Mouse (Mus musculus): Measurements from ENCODE around the gene Mthfsd. TPM values are rescaled to one million over a fixed set of nuclear protein-coding genes. Genes with fewer than 3 reads are reported as not detected.

The Mthfsd gene
- total and polyA plus RNA-seq, 3 experiments: 46.1 to 62.6 TPM; not detected in 1

DNA sequence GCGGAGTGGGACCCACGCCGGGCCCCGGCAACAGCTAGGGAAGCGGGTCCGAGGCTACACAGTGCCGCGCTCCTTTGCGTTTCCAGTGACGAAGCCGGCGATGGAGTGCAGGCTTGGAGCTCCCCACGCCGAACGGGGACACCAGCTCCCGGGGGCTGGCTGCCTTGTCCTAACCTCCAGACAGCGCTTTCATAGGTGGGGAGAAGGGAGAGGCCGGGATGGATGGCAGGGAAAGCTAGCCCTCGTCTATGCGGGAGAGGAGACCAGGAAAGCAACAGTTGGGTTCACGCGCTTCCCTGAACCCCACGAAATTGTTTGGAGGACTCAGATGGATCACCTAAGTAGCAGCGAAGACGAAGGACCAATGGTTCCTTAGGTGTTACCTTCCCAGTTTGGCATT, 6.9 kb upstream of the Mthfsd start:
- TF ChIP-seq MEF2A (IDR thresholded peaks at IDR 0.05; ENCODE audit: extremely low read depth, insufficient replicate concordance, low read depth, low read length, poor library complexity, severe bottlenecking) (no peak), ZKSCAN1 (IDR thresholded peaks at IDR 0.05; ENCODE audit: low read depth, low read length) (no peak), NRF1 (IDR thresholded peaks at IDR 0.05; ENCODE audit: insufficient read depth, low read depth, low read length, poor library complexity, severe bottlenecking) (no peak), KAT2A (conservative IDR thresholded peaks at IDR 0.05; ENCODE audit: low read depth, low read length) (no peak), HCFC1 (IDR thresholded peaks at IDR 0.05; ENCODE audit: low read depth, low read length) (no peak), ZC3H11A (IDR thresholded peaks at IDR 0.05; ENCODE audit: low read depth, low read length) (no peak), BHLHE40 (IDR thresholded peaks at IDR 0.05; ENCODE audit: borderline replicate concordance, low read depth, low read length) (no peak), SIN3A (IDR thresholded peaks at IDR 0.05; ENCODE audit: low read length) (no peak), CHD1 (IDR thresholded peaks at IDR 0.05; ENCODE audit: low read depth, low read length) (no peak), USF2 (IDR thresholded peaks at IDR 0.05; ENCODE audit: borderline replicate concordance in 1 of 2, insufficient read depth in 1 of 2, low read depth in 1 of 2, low read length in 2 of 2) (no peak), NELFE (IDR thresholded peaks at IDR 0.05; ENCODE audit: low read depth, low read length) (no peak), ZMIZ1 (IDR thresholded peaks at IDR 0.05; ENCODE audit: low read depth, low read length) (no peak), MAX (IDR thresholded peaks at IDR 0.05; ENCODE audit: low read length) (no peak), MYC (IDR thresholded peaks at IDR 0.05; ENCODE audit: low read depth, low read length) (no peak), RCOR1 (IDR thresholded peaks at IDR 0.05; ENCODE audit: low read depth, low read length) (no peak), POLR2AphosphoS5 (IDR thresholded peaks at IDR 0.05; ENCODE audit: borderline replicate concordance, low read depth, low read length) (no peak)
- Histone ChIP-seq H3K9me3 (replicated peaks; ENCODE audit: insufficient read depth, low read length) (no peaks in the 10 kb centered on the region), H3K4me3 (ENCODE audit: control insufficient read depth in 1 of 2, insufficient read depth in 1 of 2, low read depth in 2 of 2, low read length in 2 of 2) (no peak overlapping the region), H3K4me1 (ENCODE audit: control insufficient read depth in 1 of 2, insufficient read depth in 2 of 2, low read length in 2 of 2) (peaks cover 3 to 13% of the 10 kb centered on the region in 2 experiments; a peak in 3 of 4 replicates), H3K9ac (ENCODE audit: control insufficient read depth, low read depth, low read length, poor library complexity, severe bottlenecking) (no peak overlapping the region), H3K27ac (ENCODE audit: control insufficient read depth, low read depth, low read length) (no peak overlapping the region), H3K36me3 (ENCODE audit: control insufficient read depth in 1 of 2, insufficient read depth in 2 of 2, low read length in 2 of 2) (peaks cover 0 to 10% of the 10 kb centered on the region in 2 experiments; a peak in 3 of 4 replicates), H3K27me3 (ENCODE audit: control insufficient read depth in 1 of 2, insufficient read depth in 2 of 2, low read length in 2 of 2) (no peaks in the 10 kb centered on the region), H3K79me2 (ENCODE audit: control insufficient read depth, insufficient read depth, low read length, poor library complexity) (peaks cover 38% of the 10 kb centered on the region)
- no peak for DNase-seq (ENCODE audit: low read depth, low spot score)

DNA sequence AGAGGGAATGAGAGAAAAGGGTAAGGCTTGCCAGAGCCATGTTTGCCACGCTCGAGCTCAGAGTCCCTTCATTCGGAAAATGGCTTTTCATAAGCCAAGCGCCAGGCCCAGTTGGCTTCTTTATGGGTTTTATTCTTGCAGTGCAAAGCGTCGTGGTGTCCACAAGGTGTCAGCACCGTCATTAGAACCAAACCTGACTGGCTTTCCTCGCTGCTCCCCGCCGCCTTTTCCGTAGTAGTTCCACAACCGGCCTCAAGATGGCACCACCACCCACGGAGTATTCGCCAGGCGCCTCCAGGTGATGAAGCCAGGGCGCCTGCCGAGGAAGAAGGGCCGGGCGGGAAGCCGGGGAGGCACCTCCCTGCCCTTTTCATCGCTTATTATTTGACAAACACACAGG, 5.1 kb upstream of the Mthfsd start:
- no peaks in the 10 kb centered on the region for H3K27me3 ChIP-seq (ENCODE audit: control insufficient read depth in 1 of 2, insufficient read depth in 2 of 2, low read length in 2 of 2)
- DNase-seq (ENCODE audit: low read depth, low spot score): peak; percentile 94
- peak overlapping the region; percentile 62 for H3K9ac ChIP-seq (ENCODE audit: control insufficient read depth, low read depth, low read length, poor library complexity, severe bottlenecking)
- H3K4me1 ChIP-seq (ENCODE audit: control insufficient read depth in 1 of 2, insufficient read depth in 2 of 2, low read length in 2 of 2): peaks cover 3 to 21% of the 10 kb centered on the region in 2 experiments; a peak in 3 of 4 replicates
- peaks cover 20% of the 10 kb centered on the region for H3K79me2 ChIP-seq (ENCODE audit: control insufficient read depth, insufficient read depth, low read length, poor library complexity)
- peaks cover 0 to 10% of the 10 kb centered on the region in 2 experiments; a peak in 2 of 4 replicates for H3K36me3 ChIP-seq (ENCODE audit: control insufficient read depth in 1 of 2, insufficient read depth in 2 of 2, low read length in 2 of 2)
- H3K9me3 ChIP-seq (replicated peaks; ENCODE audit: insufficient read depth, low read length): no peaks in the 10 kb centered on the region
- H3K4me3 ChIP-seq (ENCODE audit: control insufficient read depth in 1 of 2, insufficient read depth in 1 of 2, low read depth in 2 of 2, low read length in 2 of 2): peak overlapping the region; percentile 21 to 41
- peak overlapping the region; percentile 23; the same call in 1 of the 2 replicates for H3K27ac ChIP-seq (ENCODE audit: control insufficient read depth, low read depth, low read length)
- no peak for TF ChIP-seq KAT2A (conservative IDR thresholded peaks at IDR 0.05; ENCODE audit: low read depth, low read length)
- no peak for TF ChIP-seq TAL1 (IDR thresholded peaks at IDR 0.05; ENCODE audit: low read length)
- 0 out of 2 replicates have a peak, but pooled peaks have one; percentile 8 for TF ChIP-seq RCOR1 (IDR thresholded peaks at IDR 0.05; ENCODE audit: low read depth, low read length)
- 0 out of 2 replicates have a peak, but pooled peaks have one; percentile 19 for TF ChIP-seq MYC (IDR thresholded peaks at IDR 0.05; ENCODE audit: low read depth, low read length)
- peak; percentile 98 for TF ChIP-seq ZC3H11A (IDR thresholded peaks at IDR 0.05; ENCODE audit: low read depth, low read length)
- no peak for TF ChIP-seq POLR2A (IDR thresholded peaks at IDR 0.05; ENCODE audit: control insufficient read depth in 1 of 2, insufficient read depth in 1 of 2, low read depth in 1 of 2, low read length in 2 of 2, poor library complexity in 1 of 2)
- TF ChIP-seq ETS1 (IDR thresholded peaks at IDR 0.05; ENCODE audit: low read depth, low read length): 0 out of 2 replicates have a peak, but pooled peaks have one; percentile 17
- TF ChIP-seq MAZ (IDR thresholded peaks at IDR 0.05; ENCODE audit: low read depth, low read length): peak; percentile 69; the same call in 1 of the 2 replicates
- 0 out of 2 replicates have a peak, but pooled peaks have one; percentile 36 for TF ChIP-seq TBP (IDR thresholded peaks at IDR 0.05; ENCODE audit: low read depth, low read length)
- peak; percentile 54; the same call in 1 of the 2 replicates for TF ChIP-seq ELF1 (IDR thresholded peaks at IDR 0.05; ENCODE audit: low read depth, low read length)
- TF ChIP-seq CTCF (IDR thresholded peaks at IDR 0.05 in 2 of 3, conservative IDR thresholded peaks at IDR 0.05 in 1 of 3; ENCODE audit: control insufficient read depth in 1 of 3, insufficient read depth in 1 of 3, low read depth in 2 of 3, low read length in 3 of 3, poor library complexity in 1 of 3, severe bottlenecking in 1 of 3): peak; percentile 92 to 100 (median 96); a peak in 5 of 6 replicates
- TF ChIP-seq NRF1 (IDR thresholded peaks at IDR 0.05; ENCODE audit: insufficient read depth, low read depth, low read length, poor library complexity, severe bottlenecking): peak; percentile 22; the same call in 1 of the 2 replicates
- peak; percentile 99 for TF ChIP-seq SMC3 (IDR thresholded peaks at IDR 0.05; ENCODE audit: low read depth, low read length)
- peak; percentile 29; the same call in 1 of the 2 replicates for TF ChIP-seq JUND (IDR thresholded peaks at IDR 0.05; ENCODE audit: low read depth, low read length)
- peak; percentile 74 for TF ChIP-seq BHLHE40 (IDR thresholded peaks at IDR 0.05; ENCODE audit: borderline replicate concordance, low read depth, low read length)
- peak in 1 of 2 experiments; percentile 16; a peak in 1 of 4 replicates for TF ChIP-seq EP300 (IDR thresholded peaks at IDR 0.05; ENCODE audit: low read depth in 1 of 2, low read length in 2 of 2)
- TF ChIP-seq ZNF384 (IDR thresholded peaks at IDR 0.05; ENCODE audit: low read depth, low read length): no peak
- peak; percentile 66; the same call in 1 of the 2 replicates for TF ChIP-seq MXI1 (IDR thresholded peaks at IDR 0.05; ENCODE audit: low read depth, low read length)
- TF ChIP-seq SIN3A (IDR thresholded peaks at IDR 0.05; ENCODE audit: low read length): peak; percentile 81

Data from MEL (cell line).